Mouse (Mus musculus): ENCODE measurements around the gene Nbea.

Nbea gene

DNA sequence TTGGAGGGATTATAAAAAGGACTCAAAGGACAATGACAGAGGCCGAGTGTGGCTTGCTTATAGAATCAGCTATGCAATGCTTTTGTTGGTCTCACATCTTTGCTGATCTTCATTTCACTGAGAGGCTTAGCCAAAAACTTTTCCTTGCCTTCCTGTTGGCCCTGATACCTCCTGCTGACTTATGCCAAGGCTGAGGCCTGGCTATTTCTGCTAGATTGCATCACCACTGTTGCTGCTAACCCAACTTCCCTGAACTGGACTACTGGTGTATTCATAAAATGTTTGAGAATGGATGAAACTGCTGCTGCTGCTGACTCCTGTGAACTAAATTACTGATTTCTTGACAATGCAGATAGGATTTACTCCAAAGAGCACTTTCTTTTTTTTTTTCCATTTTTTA lies 274.2 kb downstream of the Nbea start:
- TF ChIP-seq CTCF (conservative IDR thresholded peaks at IDR 0.05; ENCODE audit: low read length) (no peak), POU5F1 (IDR thresholded peaks at IDR 0.05; ENCODE audit: borderline replicate concordance, low read length) (no peak), NANOG (IDR thresholded peaks at IDR 0.05; ENCODE audit: borderline replicate concordance, low read length) (no peak)
- Histone ChIP-seq H3K36me3 (ENCODE audit: insufficient read depth, low read length) (no peaks in the 10 kb centered on the region), H3K27me3 (ENCODE audit: insufficient read depth, low read length) (no peaks in the 10 kb centered on the region), H3K9me3 (ENCODE audit: low read length) (no peaks in the 10 kb centered on the region), H3K4me1 (replicated peaks; ENCODE audit: low read depth, low read length) (no peaks in the 10 kb centered on the region), H3K4me3 (replicated peaks; ENCODE audit: low read length) (no peak overlapping the region)

DNA sequence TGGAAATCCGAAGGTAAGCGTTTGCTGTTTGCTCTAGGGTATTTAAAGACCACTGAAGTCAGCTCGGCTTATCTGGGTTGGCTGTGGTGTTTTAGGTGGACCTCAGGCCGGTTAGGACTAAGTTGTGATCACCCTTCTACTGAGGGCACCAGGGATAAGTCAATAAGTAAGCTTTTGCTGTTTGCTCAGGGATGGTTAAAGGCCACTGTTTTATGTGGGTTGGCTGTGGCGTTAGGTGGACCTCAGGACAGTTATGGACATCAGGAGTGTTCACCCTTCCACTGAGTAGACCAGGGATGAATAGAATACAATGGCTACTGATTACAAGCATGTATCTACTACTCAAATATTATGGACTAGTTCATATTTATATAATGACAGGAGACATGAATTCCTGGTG lies 292.9 kb downstream of the Nbea start:
- Histone ChIP-seq H3K4me3 (replicated peaks; ENCODE audit: low read length) (no peak overlapping the region), H3K36me3 (ENCODE audit: insufficient read depth, low read length) (no peaks in the 10 kb centered on the region), H3K4me1 (replicated peaks; ENCODE audit: low read depth, low read length) (no peaks in the 10 kb centered on the region), H3K27me3 (ENCODE audit: insufficient read depth, low read length) (no peaks in the 10 kb centered on the region), H3K9me3 (ENCODE audit: low read length) (no peaks in the 10 kb centered on the region)
- no peak for TF ChIP-seq POU5F1 (IDR thresholded peaks at IDR 0.05; ENCODE audit: borderline replicate concordance, low read length)
- TF ChIP-seq NANOG (IDR thresholded peaks at IDR 0.05; ENCODE audit: borderline replicate concordance, low read length): no peak
- TF ChIP-seq CTCF (conservative IDR thresholded peaks at IDR 0.05; ENCODE audit: low read length): no peak

DNA sequence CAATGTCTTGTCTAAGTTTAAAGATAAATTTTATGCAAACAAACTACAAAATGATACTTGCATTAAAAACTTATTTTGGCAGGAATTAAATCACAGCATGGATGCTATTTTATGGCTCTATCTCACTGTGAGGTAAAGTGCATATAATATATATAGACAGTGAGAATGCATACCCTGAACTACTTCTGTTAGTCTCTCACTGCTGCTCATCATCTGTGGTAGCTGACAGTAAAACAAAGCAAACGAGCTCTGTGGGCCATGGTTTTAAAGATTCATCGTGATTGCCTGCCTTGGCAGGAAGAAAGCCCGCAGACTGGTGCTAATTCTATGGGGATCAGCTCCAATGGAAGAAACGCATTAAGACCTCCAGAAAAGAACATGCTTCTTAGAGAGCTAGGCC lies 294.3 kb downstream of the Nbea start:
- Histone ChIP-seq H3K36me3 (ENCODE audit: insufficient read depth, low read length) (no peaks in the 10 kb centered on the region), H3K9me3 (ENCODE audit: low read length) (no peaks in the 10 kb centered on the region), H3K4me1 (replicated peaks; ENCODE audit: low read depth, low read length) (no peaks in the 10 kb centered on the region), H3K27me3 (ENCODE audit: insufficient read depth, low read length) (no peaks in the 10 kb centered on the region), H3K4me3 (replicated peaks; ENCODE audit: low read length) (no peak overlapping the region)
- no peak for TF ChIP-seq CTCF (conservative IDR thresholded peaks at IDR 0.05; ENCODE audit: low read length)
- no peak for TF ChIP-seq NANOG (IDR thresholded peaks at IDR 0.05; ENCODE audit: borderline replicate concordance, low read length)
- no peak for TF ChIP-seq POU5F1 (IDR thresholded peaks at IDR 0.05; ENCODE audit: borderline replicate concordance, low read length)

DNA sequence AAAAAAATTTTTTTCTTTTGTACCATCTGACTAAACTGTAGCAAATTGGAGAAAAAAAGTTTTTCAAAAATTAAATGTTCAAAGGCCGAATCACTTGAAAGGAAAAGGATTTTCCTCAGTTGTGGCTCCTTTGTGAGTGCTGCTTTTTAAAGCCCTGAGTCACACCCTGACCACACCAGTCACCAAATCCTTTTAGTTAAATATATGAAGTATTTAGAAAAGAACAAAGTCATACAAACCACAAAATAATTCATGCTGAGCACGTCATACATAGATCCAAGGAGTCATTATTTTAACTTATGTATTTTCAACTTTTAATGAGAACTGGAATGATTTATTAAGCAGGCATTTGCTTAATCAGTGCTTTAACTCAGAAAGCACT lies 295.7 kb downstream of the Nbea start:
- Histone ChIP-seq H3K4me3 (replicated peaks; ENCODE audit: low read length) (no peak overlapping the region), H3K4me1 (replicated peaks; ENCODE audit: low read depth, low read length) (no peaks in the 10 kb centered on the region), H3K27me3 (ENCODE audit: insufficient read depth, low read length) (no peaks in the 10 kb centered on the region), H3K9me3 (ENCODE audit: low read length) (no peaks in the 10 kb centered on the region), H3K36me3 (ENCODE audit: insufficient read depth, low read length) (no peaks in the 10 kb centered on the region)
- TF ChIP-seq CTCF (conservative IDR thresholded peaks at IDR 0.05; ENCODE audit: low read length) (no peak), NANOG (IDR thresholded peaks at IDR 0.05; ENCODE audit: borderline replicate concordance, low read length) (no peak), POU5F1 (IDR thresholded peaks at IDR 0.05; ENCODE audit: borderline replicate concordance, low read length) (no peak)

GRCm38 (mm10) chr3:55887193-55887828 lies 296.2 kb downstream of the Nbea start:
- H3K36me3 ChIP-seq (ENCODE audit: insufficient read depth, low read length): no peaks in the 10 kb centered on the region
- no peaks in the 10 kb centered on the region for H3K27me3 ChIP-seq (ENCODE audit: insufficient read depth, low read length)
- H3K4me3 ChIP-seq (replicated peaks; ENCODE audit: low read length): no peak overlapping the region
- H3K9me3 ChIP-seq (ENCODE audit: low read length): no peaks in the 10 kb centered on the region
- TF ChIP-seq NANOG (IDR thresholded peaks at IDR 0.05; ENCODE audit: borderline replicate concordance, low read length): no peak
- no peak for TF ChIP-seq CTCF (conservative IDR thresholded peaks at IDR 0.05; ENCODE audit: low read length)
- TF ChIP-seq POU5F1 (IDR thresholded peaks at IDR 0.05; ENCODE audit: borderline replicate concordance, low read length): no peak
- H3K4me1 ChIP-seq (replicated peaks; ENCODE audit: low read depth, low read length): no peaks in the 10 kb centered on the region

- Histone ChIP-seq H3K4me3 (replicated peaks; ENCODE audit: low read length) (no peak overlapping the region), H3K27me3 (ENCODE audit: insufficient read depth, low read length) (no peaks in the 10 kb centered on the region), H3K9me3 (ENCODE audit: low read length) (peaks cover 15% of the 10 kb centered on the region), H3K36me3 (ENCODE audit: insufficient read depth, low read length) (no peaks in the 10 kb centered on the region), H3K4me1 (replicated peaks; ENCODE audit: low read depth, low read length) (no peaks in the 10 kb centered on the region)
- TF ChIP-seq POU5F1 (IDR thresholded peaks at IDR 0.05; ENCODE audit: borderline replicate concordance, low read length): no peak
- TF ChIP-seq CTCF (conservative IDR thresholded peaks at IDR 0.05; ENCODE audit: low read length): no peak
- TF ChIP-seq NANOG (IDR thresholded peaks at IDR 0.05; ENCODE audit: borderline replicate concordance, low read length): no peak
These were observed 310.3 kb downstream of the Nbea start for GRCm38 (mm10) chr3:55872944-55873924.

GRCm38 (mm10) chr3:55852488-55852887 lies 331.0 kb downstream of the Nbea start:
- Histone ChIP-seq H3K4me1 (replicated peaks; ENCODE audit: low read depth, low read length) (no peaks in the 10 kb centered on the region), H3K27me3 (ENCODE audit: insufficient read depth, low read length) (no peaks in the 10 kb centered on the region), H3K4me3 (replicated peaks; ENCODE audit: low read length) (no peak overlapping the region), H3K36me3 (ENCODE audit: insufficient read depth, low read length) (no peaks in the 10 kb centered on the region), H3K9me3 (ENCODE audit: low read length) (no peaks in the 10 kb centered on the region)
- TF ChIP-seq NANOG (IDR thresholded peaks at IDR 0.05; ENCODE audit: borderline replicate concordance, low read length) (no peak), POU5F1 (IDR thresholded peaks at IDR 0.05; ENCODE audit: borderline replicate concordance, low read length) (no peak), CTCF (conservative IDR thresholded peaks at IDR 0.05; ENCODE audit: low read length) (no peak)

- Histone ChIP-seq H3K36me3 (ENCODE audit: insufficient read depth, low read length) (no peaks in the 10 kb centered on the region), H3K9me3 (ENCODE audit: low read length) (no peaks in the 10 kb centered on the region), H3K27me3 (ENCODE audit: insufficient read depth, low read length) (no peaks in the 10 kb centered on the region), H3K4me3 (replicated peaks; ENCODE audit: low read length) (no peak overlapping the region), H3K4me1 (replicated peaks; ENCODE audit: low read depth, low read length) (no peaks in the 10 kb centered on the region)
- TF ChIP-seq NANOG (IDR thresholded peaks at IDR 0.05; ENCODE audit: borderline replicate concordance, low read length) (no peak), POU5F1 (IDR thresholded peaks at IDR 0.05; ENCODE audit: borderline replicate concordance, low read length) (no peak), CTCF (conservative IDR thresholded peaks at IDR 0.05; ENCODE audit: low read length) (no peak)
These were observed 336.4 kb downstream of the Nbea start for GRCm38 (mm10) chr3:55847115-55847514.

Measured in E14TG2a.4 (cell line).